Mouse (Mus musculus) heart, adult 2 months (tissue): ENCODE measurements at regions not wholly inside any gene's neighbourhood (a gene's known extent, or its start where the extent isn't known, plus 50 kb on each side); places are given as distances from the start of the nearest gene placed in this dataset.

Source experiments
- CTCF ChIP-seq: fragments of 200-600 bp; IDR thresholded peaks from 2 replicates; pipeline ENCODE4 v1.8.1; 2022; ENCODE audit warnings: antibody characterized with exemption, mild to moderate bottlenecking, moderate library complexity
- POLR2A ChIP-seq: fragments of 200-500 bp; IDR thresholded peaks from 2 replicates; pipeline ENCODE4 v1.6.1; 2011; ENCODE audit warnings: mild to moderate bottlenecking, low read depth, low read length, control low read depth; ENCODE audit not compliant: insufficient read depth

DNA sequence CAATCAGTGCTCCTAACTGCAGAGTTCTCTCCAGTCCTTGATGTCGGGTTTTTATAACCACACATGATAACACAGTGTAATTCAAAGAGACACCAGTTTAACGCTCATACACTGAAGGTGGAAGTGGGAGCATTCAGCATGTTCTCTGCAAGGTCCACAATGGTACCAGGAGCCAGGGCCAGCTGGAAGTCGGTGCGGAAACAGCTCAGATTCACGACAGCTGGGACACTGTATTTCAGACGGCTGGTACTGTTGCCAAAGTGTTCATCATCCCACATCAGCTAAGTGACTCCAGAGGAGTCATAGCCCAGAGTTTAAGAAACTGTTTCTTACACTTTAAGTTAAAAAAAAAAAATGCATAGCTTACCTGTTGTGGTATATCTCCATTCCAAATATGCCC is 391.2 kb downstream of the Cdh26 start:
- TF ChIP-seq CTCF (no peak), POLR2A (no peak)
